Mouse (Mus musculus) heart, embryonic 10.5 days (tissue): ENCODE data around the gene Olfr802. TPM values are rescaled to one million over a fixed set of nuclear protein-coding genes. Genes with fewer than 3 reads are reported as not detected.

Experiments used
- DNase-seq: peaks from one replicate; pipeline ENCODE4 v3.0.0-alpha.2; 2017; ENCODE audit warnings: low spot score
- H3K27ac ChIP-seq: fragments of 300-500 bp; sonication (generic); 2 replicates; pipeline ENCODE4 v1.5.1; 2016; ENCODE audit warnings: mild to moderate bottlenecking
- H3K27me3 ChIP-seq: fragments of 300-500 bp; sonication (generic); 2 replicates; pipeline ENCODE4 v1.6.1; 2016; ENCODE audit warnings: mild to moderate bottlenecking; ENCODE audit not compliant: poor library complexity, insufficient read depth, severe bottlenecking
- H3K36me3 ChIP-seq: fragments of 300-500 bp; sonication (generic); 2 replicates; pipeline ENCODE4 v1.6.1; 2016; ENCODE audit warnings: mild to moderate bottlenecking, moderate library complexity
- H3K4me1 ChIP-seq: fragments of 300-500 bp; sonication (generic); 2 replicates; pipeline ENCODE4 v1.6.1; 2016; ENCODE audit warnings: mild to moderate bottlenecking
- H3K4me3 ChIP-seq: fragments of 300-500 bp; sonication (generic); 2 replicates; pipeline ENCODE4 v1.5.1; 2016; ENCODE audit warnings: mild to moderate bottlenecking, moderate library complexity
- H3K9me3 ChIP-seq: fragments of 300-500 bp; sonication (generic); 2 replicates; pipeline ENCODE4 v1.6.1; 2016; ENCODE audit warnings: mild to moderate bottlenecking, moderate library complexity
- WGBS: fragments of 180-500 bp; shearing (Covaris S2); methylation state at CpG from one replicate; pipeline ENCODE4 v1.1.7; 2016; 5-methylcytosine and 5-hydroxymethylcytosine counted together
- microRNA-seq: library from miRNA; unstranded; fragments of <30 nt; microRNA quantifications from one replicate; pipeline ENCODE4, GENCODE M21; 2017
- polyA plus RNA-seq: library from polyadenylated mRNA; unstranded; fragments of >200 nt; fragmentation: Nextera tagmentation; extraction: Ambion mirVana; gene quantifications from 2 replicates; pipeline ENCODE4 v1.2.1, GENCODE M21; 2016

The Olfr802 gene
- not detected in 2 replicates for polyA plus RNA-seq

- Histone ChIP-seq H3K9me3 (no peaks in the 10 kb centered on the region), H3K36me3 (no peaks in the 10 kb centered on the region), H3K27ac (no peak within 1 kb of the TSS), H3K27me3 (no peaks in the 10 kb centered on the region), H3K4me3 (no peak within 1 kb of the TSS), H3K4me1 (no peaks in the 10 kb centered on the region)
- DNase-seq, result no peak
- 64% methylated on average over 1 of the region's 1 CpGs for WGBS
These were observed at the start of gene Olfr802 for GRCm38 (mm10) chr10:129688069-129688468. Olfr802 (minus strand) TSS chr10:129688169.

- WGBS, result 94% methylated on average over 2 of the region's 2 CpGs
- Histone ChIP-seq H3K27me3 (no peaks in the 10 kb centered on the region), H3K36me3 (no peaks in the 10 kb centered on the region), H3K4me1 (no peaks in the 10 kb centered on the region), H3K9me3 (no peaks in the 10 kb centered on the region), H3K4me3 (no peak within 1 kb of the TSS), H3K27ac (no peak within 1 kb of the TSS)
- DNase-seq, result no peak
These were observed 41.3 kb upstream of the Olfr802 start, which contains the start of gene Olfr805 for GRCm38 (mm10) chr10:129729275-129729674. Olfr805 (minus strand) TSS chr10:129729375.

GRCm38 (mm10) chr10:129702910-129703309 lies 14.9 kb upstream of the Olfr802 start, which contains the start of gene Olfr804:
Olfr804 (plus strand) TSS chr10:129703210.
- no peak within 1 kb of the TSS for H3K27ac ChIP-seq

GRCm38 (mm10) chr10:129694186-129694585 lies 6.2 kb upstream of the Olfr802 start, which contains the start of gene Olfr803:
Olfr803 (minus strand) TSS chr10:129694286.
- H3K27ac ChIP-seq, result no peak within 1 kb of the TSS
- no peak for DNase-seq
- no peaks in the 10 kb centered on the region for H3K27me3 ChIP-seq
- no peaks in the 10 kb centered on the region for H3K9me3 ChIP-seq
- WGBS, result 74% methylated on average over 2 of the region's 2 CpGs
- H3K4me3 ChIP-seq, result no peak within 1 kb of the TSS
- H3K36me3 ChIP-seq, result no peaks in the 10 kb centered on the region
- H3K4me1 ChIP-seq, result no peaks in the 10 kb centered on the region

More at GRCm38 (mm10) chr10:129702910-129703309, 14.9 kb upstream of the Olfr802 start, which contains the start of gene Olfr804:
- no peaks in the 10 kb centered on the region for H3K36me3 ChIP-seq
- H3K9me3 ChIP-seq, result no peaks in the 10 kb centered on the region
- H3K4me3 ChIP-seq, result no peak within 1 kb of the TSS
- H3K4me1 ChIP-seq, result no peaks in the 10 kb centered on the region
- DNase-seq, result no peak
- no peaks in the 10 kb centered on the region for H3K27me3 ChIP-seq

GRCm38 (mm10) chr10:129673765-129674164 lies 14.2 kb downstream of the Olfr802 start, which contains the start of gene Olfr801:
Olfr801 (minus strand) TSS chr10:129673865.
- 62% methylated on average over 1 of the region's 1 CpGs for WGBS
- Histone ChIP-seq H3K27me3 (no peaks in the 10 kb centered on the region), H3K36me3 (no peaks in the 10 kb centered on the region), H3K27ac (no peak within 1 kb of the TSS), H3K4me1 (no peaks in the 10 kb centered on the region), H3K4me3 (no peak within 1 kb of the TSS), H3K9me3 (no peaks in the 10 kb centered on the region)
- no peak for DNase-seq

- no peak within 1 kb of the TSS for H3K27ac ChIP-seq
- H3K36me3 ChIP-seq, result no peaks in the 10 kb centered on the region
- no peak within 1 kb of the TSS for H3K4me3 ChIP-seq
- no peak for DNase-seq
- no peaks in the 10 kb centered on the region for H3K9me3 ChIP-seq
- H3K27me3 ChIP-seq, result no peaks in the 10 kb centered on the region
- H3K4me1 ChIP-seq, result no peaks in the 10 kb centered on the region
These were observed 30.6 kb downstream of the Olfr802 start, which contains the start of gene Olfr800 for GRCm38 (mm10) chr10:129657394-129657793. Olfr800 (plus strand) TSS chr10:129657694.

GRCm38 (mm10) chr10:129651763-129652162 lies 36.2 kb downstream of the Olfr802 start:
- Histone ChIP-seq H3K36me3 (no peaks in the 10 kb centered on the region), H3K27me3 (no peaks in the 10 kb centered on the region), H3K4me1 (no peaks in the 10 kb centered on the region), H3K4me3 (no peak overlapping the region), H3K9me3 (no peaks in the 10 kb centered on the region), H3K27ac (no peak overlapping the region)
- no peak for DNase-seq
- WGBS, result 69% methylated on average over 1 of the region's 1 CpGs

- Histone ChIP-seq H3K9me3 (no peaks in the 10 kb centered on the region), H3K4me3 (no peak within 1 kb of the TSS), H3K36me3 (no peaks in the 10 kb centered on the region), H3K4me1 (no peaks in the 10 kb centered on the region), H3K27me3 (no peaks in the 10 kb centered on the region), H3K27ac (no peak within 1 kb of the TSS)
- WGBS, result 27% methylated on average over 1 of the region's 1 CpGs
- no peak for DNase-seq
These were observed 50.8 kb downstream of the Olfr802 start, which contains the start of gene Olfr799 for GRCm38 (mm10) chr10:129637184-129637583. Olfr799 (plus strand) TSS chr10:129637484.

GRCm38 (mm10) chr10:129627834-129628233 lies 60.1 kb downstream of the Olfr802 start, which contains the start of gene Olfr798:
Olfr798 (minus strand) TSS chr10:129627934.
- no peak for DNase-seq
- Histone ChIP-seq H3K27ac (no peak within 1 kb of the TSS), H3K9me3 (no peaks in the 10 kb centered on the region), H3K4me1 (no peaks in the 10 kb centered on the region), H3K36me3 (no peaks in the 10 kb centered on the region), H3K27me3 (no peaks in the 10 kb centered on the region), H3K4me3 (no peak within 1 kb of the TSS)
- WGBS, result 72% methylated on average over 1 of the region's 1 CpGs

Small RNAs within 50 kb of the gene (microRNA-seq; reads per million reads assigned to microRNA genes)
- gene Gm24485, result not detected

Other genes with a start within 250 kb of the Olfr802 start
- gene Olfr787, start 226.3 kb downstream of the Olfr802 start, polyA plus RNA-seq, result not detected in 2 replicates
- not detected in 2 replicates for gene Olfr788, start 217.2 kb downstream of the Olfr802 start, polyA plus RNA-seq
- gene Olfr789, start 203.4 kb downstream of the Olfr802 start, polyA plus RNA-seq, result not detected in 2 replicates
- not detected in 2 replicates for gene Olfr790, start 189.7 kb downstream of the Olfr802 start, polyA plus RNA-seq
- not detected in 2 replicates for gene Olfr791, start 166.4 kb downstream of the Olfr802 start, polyA plus RNA-seq
- not detected in 2 replicates for gene Olfr792, start 149.0 kb downstream of the Olfr802 start, polyA plus RNA-seq
- gene Olfr794, start 120.5 kb downstream of the Olfr802 start, polyA plus RNA-seq, result not detected in 2 replicates
- not detected in 2 replicates for gene Olfr796, start 75.6 kb downstream of the Olfr802 start, polyA plus RNA-seq
- gene Olfr798, start 60.2 kb downstream of the Olfr802 start, polyA plus RNA-seq, result not detected in 2 replicates
- gene Olfr799, start 50.7 kb downstream of the Olfr802 start, polyA plus RNA-seq, result not detected in 2 replicates
- not detected in 2 replicates for gene Olfr800, start 30.5 kb downstream of the Olfr802 start, polyA plus RNA-seq
- not detected in 2 replicates for gene Olfr801, start 14.3 kb downstream of the Olfr802 start, polyA plus RNA-seq
- not detected in 2 replicates for gene Olfr803, start 6.1 kb upstream of the Olfr802 start, polyA plus RNA-seq
- not detected in 2 replicates for gene Olfr804, start 15.0 kb upstream of the Olfr802 start, polyA plus RNA-seq
- gene Olfr805, start 41.2 kb upstream of the Olfr802 start, polyA plus RNA-seq, result not detected in 2 replicates
- gene Olfr806, start 53.8 kb upstream of the Olfr802 start, polyA plus RNA-seq, result not detected in 2 replicates
- not detected in 2 replicates for gene Olfr807, start 69.6 kb upstream of the Olfr802 start, polyA plus RNA-seq
- not detected in 2 replicates for gene Olfr808, start 77.3 kb upstream of the Olfr802 start, polyA plus RNA-seq
- gene Olfr809, start 86.5 kb upstream of the Olfr802 start, polyA plus RNA-seq, result not detected in 2 replicates
- gene Olfr810, start 106.7 kb upstream of the Olfr802 start, polyA plus RNA-seq, result not detected in 2 replicates
- gene Olfr811, start 116.2 kb upstream of the Olfr802 start, polyA plus RNA-seq, result not detected in 2 replicates
- not detected in 2 replicates for gene Olfr812, start 157.9 kb upstream of the Olfr802 start, polyA plus RNA-seq
- not detected in 2 replicates for gene Olfr813, start 167.2 kb upstream of the Olfr802 start, polyA plus RNA-seq
- not detected in 2 replicates for gene Olfr814, start 191.7 kb upstream of the Olfr802 start, polyA plus RNA-seq
- gene Olfr815, start 217.7 kb upstream of the Olfr802 start, polyA plus RNA-seq, result not detected in 2 replicates
- not detected in 2 replicates for gene Olfr816, start 227.4 kb upstream of the Olfr802 start, polyA plus RNA-seq